Mouse (Mus musculus) adrenal gland, adult (tissue): ENCODE data around the gene Pde4d.
A peak's percentile ranks its signal among the peaks of the same experiment; 100 is the strongest.

Source experiments
- DNase-seq, 2 experiments: peaks; one replicate each; pipeline ENCODE4 v3.0.0; 2022 to 2023; ENCODE audit warnings: low spot score in 1 of 2; ENCODE audit not compliant: inconsistent age in 2 of 2

Pde4d gene

DNA sequence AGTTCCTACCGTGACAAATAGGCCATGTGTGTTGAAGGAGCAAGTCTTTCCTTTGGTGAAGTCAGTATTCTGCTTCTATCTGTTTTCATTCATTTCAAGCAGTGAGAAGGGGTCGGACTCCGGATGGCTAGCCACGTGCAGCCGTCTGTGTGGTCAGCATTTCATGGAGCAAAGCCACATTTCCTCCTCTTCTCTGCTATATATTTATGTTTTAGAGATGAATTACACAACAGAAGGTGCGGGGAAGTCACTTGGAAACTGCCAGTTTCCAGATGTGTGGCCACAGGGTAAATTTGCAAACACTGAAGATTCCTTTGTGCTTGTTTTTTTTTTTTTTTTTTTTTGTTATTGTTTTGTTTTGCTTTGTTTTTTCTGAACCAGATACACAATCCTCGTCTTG, 828.0 kb downstream of the Pde4d start:
- DNase-seq, result no peak

DNA sequence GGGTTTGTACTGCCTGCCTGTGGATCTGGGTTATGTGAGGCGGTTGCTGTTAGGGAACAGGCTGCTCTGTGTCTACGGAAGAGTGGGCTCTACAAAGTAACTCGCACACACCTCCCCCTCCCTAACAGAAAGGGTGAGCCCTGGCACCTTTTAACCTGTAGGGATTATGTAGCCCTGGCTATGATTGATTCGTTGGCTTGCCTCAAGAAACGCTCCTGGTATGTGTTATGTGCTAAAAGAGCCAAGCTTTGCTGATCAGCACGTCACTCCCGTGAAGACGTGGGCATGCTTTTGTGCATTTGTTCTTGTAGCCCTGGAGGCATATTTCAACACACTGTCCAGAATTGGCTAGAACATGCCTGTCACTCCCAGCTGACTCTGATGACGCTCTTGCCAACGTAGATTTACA, 828.8 kb downstream of the Pde4d start:
- DNase-seq, result peak; percentile 7 to 57

DNA sequence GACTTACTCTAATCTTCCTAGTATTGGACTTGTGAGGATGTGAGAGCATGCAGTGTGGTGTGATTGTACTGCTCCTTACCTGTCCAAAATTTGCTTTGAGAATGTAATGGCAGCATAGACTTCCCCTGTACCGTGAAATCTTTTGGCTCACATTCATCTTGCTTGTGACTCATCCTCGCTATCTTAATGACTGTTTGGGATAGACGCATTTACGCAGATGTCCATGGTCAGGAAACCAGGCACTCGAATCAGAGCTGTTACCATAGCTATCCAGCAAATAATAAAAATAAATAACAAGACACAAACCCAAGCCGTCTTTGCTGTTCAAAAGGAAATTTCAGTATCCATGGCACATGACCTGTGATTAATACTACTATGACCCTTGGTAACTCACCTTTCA, 829.5 kb downstream of the Pde4d start:
- peak; percentile 26 to 76 for DNase-seq

DNA sequence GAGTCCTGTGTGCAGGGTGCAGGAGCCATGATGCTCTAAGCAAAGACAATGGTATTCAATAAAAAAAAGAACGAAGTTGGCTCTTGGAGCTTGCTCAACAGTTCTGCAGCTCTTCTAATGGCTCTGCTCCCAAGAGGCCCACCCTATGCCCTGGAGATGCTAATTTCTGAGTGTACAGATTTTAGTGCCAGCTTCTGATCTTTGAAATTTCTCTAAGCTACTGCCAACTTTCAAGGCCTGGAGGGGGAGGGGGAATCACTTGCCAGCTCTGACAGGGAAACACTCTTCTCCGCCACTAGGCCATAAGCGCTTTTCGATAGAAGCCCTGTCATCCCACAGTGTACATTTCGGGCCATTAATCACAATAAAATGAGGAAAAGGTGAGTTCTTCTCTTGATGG, 830.7 kb downstream of the Pde4d start:
- DNase-seq, result peak; percentile 17 to 65

DNA sequence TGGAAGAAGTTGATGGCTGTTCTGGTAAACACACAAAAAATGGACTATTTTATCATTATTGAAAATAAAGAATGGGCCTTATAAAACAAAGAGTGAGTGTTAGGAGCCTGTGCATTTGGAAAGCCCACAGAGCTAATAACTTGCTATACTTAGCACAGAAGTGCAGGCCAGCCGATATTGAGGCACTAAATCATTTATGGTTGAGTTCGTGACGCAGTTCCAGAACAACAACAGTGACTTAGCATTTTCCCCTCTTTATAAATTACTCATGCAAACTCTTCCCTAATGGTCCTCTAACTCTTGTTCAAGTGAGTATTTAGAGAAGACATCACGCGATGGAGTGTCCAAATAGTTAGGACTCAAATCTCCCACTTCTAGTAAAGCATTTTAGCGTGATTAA, 837.7 kb downstream of the Pde4d start:
- no peak for DNase-seq

DNA sequence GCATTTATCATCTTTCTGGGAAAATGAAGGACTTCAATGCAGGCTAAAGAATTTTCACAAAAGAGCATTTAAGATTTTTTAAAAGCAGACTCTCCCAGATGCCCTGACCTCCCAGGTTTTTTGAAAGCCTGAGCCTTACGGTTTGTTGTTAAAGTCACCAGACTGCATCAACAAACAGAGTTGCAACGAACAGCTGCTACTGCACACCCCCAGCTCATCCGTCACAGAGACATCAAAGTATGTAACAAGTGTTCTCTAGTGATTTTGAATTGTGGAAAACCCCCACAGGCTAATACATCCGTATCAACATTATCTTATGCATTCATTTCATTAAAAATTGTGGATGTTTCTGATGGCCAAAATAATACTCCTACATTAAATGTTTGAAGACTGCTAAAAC, 841.2 kb downstream of the Pde4d start:
- no peak for DNase-seq

DNA sequence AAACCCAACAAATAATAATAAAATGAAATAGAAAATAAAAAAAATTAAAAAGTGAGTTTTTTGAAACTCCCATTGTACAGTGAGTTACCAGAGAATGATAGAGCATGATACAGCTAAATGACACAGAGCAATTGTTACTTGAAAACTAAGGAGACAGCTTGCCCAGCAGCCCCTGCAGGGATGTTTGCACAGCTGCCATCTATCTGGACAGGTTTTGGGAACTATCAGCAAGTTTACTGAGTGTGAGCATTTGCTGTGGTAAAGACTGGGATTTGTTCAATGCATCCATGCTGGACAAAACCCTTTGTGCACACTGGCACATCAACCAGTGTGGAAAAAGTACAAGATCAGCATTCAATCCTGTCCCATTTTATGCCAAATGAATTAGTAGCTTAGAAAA, 843.3 kb downstream of the Pde4d start:
- DNase-seq, result no peak

DNA sequence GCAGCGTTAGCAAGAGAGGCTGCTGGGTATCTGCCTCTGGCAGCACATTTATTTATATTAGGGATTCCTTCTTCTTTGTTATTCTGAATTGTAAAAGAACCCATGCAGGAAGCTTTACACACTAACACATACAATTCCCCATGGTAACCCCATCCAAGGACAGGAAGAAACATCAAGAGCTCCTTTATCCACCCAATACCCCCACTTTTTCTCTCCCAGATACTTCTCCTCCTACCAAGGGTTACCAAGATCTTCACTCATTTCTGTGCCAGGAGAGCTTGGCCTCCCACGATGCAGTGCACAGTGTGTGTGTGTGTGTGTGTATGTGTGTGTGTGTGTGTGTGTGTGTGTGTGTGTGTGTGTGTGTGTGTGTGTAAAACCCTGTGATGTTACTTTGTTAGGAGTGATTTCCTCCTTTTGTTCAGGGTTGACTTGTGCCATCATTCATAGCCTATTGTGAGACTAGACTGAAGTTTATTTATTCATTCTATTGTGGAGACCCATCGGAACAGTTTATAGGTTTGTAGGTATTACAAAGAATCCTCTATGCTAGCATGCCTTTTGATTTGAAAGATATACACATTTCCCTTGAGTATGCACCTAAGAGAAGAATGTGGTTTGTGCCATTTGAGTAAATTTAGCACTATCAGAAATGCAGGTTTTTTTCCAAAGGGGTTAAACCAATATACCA, 846.7 kb downstream of the Pde4d start:
- DNase-seq, result no peak

DNA sequence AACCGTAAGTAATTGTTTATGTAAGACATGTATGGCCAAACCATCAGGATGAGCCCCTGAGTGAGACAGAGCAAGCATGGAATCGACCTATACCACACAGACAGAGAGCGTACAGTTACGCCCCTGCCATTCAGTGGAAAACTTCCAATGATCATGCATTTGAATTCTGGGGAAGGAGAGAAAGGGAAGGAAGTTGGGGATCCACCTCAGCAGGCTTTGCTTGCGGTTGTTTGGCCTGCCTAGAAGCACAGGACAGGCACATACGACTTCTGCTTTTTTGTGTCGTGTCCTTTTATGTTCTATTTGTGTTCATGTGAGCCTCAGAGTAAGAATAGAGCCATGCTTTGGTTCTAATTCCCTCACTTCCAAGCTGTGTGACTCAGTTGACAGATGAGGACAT, 849.1 kb downstream of the Pde4d start:
- no peak for DNase-seq

DNA sequence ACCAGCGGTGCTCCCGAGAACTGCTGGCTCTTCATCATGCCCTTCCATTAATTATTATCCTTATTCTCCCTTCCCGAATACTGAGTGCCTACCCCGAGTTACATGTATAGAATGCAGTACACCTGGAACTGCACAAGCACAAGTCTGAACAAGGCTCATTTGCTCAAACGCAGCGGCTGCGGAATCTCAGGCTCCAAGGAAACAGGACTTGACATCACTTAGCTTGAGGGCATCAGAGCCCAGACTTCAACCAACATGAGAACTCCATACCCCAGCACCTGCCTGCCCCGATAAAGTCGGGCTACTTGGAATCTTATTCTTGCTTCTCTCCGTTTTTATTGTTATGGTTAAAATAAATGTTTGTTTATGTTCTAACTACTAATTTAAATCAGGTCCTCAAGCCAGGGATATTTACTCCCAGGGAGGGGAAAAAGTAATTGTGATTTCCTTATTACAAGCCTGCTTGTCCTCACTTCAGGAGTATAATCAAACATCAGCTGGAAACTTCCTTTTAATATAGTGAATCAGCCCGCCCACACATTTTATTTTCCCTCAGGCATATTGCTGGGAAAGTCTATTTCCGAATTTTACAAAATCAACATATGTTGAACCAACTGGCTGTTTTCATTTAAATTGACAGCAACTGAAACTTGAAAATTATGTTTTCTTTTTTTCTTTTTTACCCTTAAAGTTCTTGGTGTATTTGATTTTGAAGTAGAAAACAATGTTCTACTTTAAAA, 849.9 kb downstream of the Pde4d start:
- DNase-seq, result no peak

DNA sequence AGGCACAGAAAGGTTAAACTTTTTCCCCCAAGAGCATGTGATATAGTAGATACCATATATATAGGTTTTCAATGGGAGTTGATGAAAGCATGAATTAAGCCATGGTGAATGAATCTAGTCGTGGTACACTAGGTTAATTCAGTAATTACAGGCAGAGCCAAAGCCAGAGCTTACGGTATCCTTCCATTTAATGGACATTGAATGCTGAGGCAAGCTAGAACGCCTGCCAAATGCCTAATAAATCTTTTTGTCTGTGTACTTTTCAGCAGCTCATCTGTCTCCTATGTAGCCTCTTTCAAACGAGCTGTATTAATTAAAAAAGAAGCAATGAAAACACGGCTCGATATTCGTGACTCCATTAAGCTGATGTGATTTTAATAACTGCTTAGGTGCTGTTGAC, 862.8 kb downstream of the Pde4d start:
- DNase-seq, result no peak

DNA sequence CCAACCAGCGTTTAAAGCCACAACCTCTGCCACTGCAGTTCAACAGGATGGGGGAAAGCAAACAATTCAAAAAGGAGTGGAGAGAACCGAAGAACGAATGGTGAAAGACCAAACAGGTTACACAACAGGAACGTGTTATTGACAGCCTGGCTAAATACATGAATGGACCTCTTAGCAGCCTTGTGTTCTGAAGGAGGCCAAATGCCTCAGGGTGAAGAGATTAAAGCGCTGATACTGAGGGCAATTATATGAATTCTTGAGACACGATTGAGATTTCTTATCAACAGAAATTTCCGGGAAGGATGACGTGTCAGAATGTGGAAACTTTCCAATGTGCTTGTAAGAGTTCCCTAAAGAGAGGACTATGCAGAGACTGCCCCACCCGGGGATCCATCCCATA, 865.9 kb downstream of the Pde4d start:
- no peak for DNase-seq

DNA sequence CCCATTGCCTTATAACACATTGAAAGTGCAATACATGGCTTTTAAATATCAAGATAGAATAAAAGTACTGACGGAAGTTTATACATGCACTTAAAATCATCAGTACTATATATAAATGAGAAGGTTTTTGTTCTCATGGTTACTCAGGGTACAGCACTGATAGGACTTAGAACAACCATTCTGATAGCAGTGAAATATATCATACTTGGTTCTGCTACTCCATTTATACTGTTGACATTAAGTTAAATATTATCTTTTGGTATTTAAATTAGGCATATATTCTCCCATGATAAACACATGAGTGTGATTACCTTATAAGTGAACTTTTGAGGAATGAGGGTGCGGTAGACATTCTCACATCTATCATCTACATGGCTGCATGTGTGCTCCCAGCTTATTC, 867.9 kb downstream of the Pde4d start:
- no peak for DNase-seq

DNA sequence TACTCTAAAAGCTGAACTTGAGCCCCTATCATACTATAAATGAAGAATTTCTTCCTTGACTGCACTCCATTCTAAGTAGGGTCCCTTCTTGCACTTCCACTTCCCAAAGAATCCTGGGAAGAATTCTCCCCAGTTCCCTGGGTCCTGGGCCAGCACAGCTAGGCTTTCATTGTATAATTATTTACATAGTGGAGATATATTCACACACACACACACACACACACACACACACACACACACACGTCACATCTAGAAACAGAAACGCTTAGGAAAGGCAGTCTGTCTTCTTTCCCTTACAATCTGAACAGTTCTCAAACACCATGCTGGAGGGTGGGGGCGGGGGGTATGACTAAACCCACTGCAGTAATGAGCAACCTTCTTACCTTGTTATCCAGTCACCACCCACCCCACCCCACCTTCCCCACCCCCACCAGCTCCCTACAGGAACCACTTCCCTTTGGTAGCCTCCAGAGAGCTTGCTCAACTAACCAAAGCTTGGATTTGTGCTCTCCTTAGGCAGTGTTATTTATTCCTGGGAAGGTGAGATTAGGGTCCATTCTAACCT, 868.8 kb downstream of the Pde4d start:
- no peak for DNase-seq

DNA sequence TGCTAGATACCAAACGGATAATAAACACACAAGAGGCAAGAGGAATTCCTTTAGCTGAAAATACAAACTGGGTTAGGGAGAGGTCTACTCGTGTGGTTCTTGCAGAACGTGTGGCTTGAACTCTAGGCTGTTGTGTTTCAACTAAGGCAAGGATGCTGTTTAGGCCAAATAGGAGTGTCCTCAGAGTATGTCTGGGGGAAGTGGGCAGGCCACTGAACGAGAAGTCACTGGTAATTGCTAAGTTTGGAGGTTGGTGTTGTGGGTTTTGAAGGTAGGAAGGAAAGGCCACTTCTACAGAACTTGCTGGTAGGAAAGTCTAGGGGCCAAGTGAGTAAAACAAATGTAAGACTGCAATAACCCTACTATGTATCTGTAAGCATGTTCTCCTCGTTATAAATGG, 876.3 kb downstream of the Pde4d start:
- no peak for DNase-seq

DNA sequence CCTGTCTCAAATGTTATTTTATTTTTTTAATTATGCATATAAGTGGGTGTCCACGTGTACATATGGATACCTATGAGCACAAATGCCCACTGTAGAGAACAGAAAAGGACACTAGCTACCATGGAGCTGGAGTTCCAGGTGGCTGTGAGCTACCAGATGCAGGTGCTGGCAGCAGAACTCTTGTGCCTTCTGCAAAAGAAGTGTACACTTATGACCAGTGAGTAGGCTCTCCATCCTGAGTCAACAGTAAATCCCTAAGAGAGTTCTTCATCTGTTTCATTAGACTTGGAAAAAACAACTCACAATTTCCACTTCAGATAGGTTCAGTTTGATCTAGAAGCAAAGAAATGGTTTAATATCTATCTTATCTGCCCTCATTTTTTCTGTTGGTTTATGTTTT, 881.8 kb downstream of the Pde4d start:
- no peak for DNase-seq

DNA sequence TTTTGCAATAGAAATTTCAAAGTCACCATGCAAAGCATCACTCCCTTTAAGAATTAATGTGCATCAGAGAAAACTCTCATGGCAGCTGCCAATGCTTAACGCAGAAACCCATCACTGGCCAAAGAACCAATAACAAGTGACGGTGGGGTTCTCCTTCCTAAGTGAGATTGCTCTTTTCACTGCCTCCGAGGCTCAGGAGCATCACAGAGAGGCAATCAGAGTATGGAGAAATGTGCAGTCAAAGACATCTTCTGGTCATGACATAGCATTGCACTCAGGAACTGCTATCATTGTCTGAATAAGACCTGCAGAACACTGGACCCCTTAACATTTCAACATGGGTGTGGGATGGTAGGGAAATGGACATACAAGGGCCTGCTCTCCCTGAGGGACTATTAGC, 892.2 kb downstream of the Pde4d start:
- no peak for DNase-seq

DNA sequence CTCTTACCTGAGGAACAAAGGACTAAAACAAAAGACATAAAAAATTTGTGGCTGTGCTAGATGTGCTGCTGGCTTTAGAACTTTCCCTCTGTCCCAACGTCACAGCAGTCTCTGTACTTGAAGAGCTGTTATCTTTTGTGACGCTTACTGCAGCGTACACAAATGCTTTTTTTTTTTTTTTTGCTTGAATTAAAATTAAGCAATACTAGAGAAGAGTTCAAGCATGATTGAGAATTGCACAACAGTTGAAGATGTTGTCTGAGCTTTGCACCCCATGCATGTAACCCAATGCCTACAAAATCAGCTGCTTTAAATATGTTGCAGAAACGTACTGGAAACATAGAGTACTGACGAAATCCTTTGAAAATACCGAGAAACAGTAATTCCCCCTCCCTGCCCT, 892.7 kb downstream of the Pde4d start:
- DNase-seq, result no peak

DNA sequence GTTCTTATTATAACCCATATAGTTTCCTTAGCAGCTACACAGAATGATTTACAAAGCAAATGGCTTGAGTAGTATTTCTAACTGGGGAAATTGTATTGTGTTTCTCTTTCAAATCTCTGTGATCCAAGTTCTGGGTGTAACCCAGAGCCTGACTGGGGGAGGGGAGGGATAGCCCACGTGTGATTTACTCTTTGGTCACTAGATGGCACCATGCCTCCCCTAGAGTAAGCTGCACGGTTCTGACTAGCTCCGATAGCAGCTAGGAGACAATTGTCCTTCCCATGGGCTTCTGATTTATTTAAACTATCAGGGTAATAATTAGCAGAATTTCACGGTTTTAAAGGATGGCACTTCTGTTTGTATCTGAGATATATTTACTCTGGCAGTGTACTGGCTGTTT, 893.8 kb downstream of the Pde4d start:
- peak; percentile 61 to 92 for DNase-seq

DNA sequence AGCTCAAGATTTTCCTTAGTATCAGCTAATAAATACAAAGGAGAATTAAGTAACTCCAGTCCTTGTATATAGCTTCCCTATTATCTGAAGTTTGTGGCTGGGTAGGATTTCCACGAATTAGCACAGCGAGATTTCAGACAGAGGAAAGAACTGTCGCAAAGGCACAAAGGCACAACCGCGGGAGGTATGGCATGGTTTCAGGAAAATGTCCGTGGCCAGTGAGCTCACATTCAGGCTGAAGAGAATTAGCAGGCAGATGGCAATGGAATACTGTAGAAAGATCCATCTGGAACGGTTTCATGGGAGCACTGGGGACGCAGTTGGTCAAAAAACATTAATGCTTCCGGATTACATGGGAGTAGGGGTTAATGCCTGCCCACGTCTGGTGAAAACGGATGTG, 898.0 kb downstream of the Pde4d start:
- no peak for DNase-seq

DNA sequence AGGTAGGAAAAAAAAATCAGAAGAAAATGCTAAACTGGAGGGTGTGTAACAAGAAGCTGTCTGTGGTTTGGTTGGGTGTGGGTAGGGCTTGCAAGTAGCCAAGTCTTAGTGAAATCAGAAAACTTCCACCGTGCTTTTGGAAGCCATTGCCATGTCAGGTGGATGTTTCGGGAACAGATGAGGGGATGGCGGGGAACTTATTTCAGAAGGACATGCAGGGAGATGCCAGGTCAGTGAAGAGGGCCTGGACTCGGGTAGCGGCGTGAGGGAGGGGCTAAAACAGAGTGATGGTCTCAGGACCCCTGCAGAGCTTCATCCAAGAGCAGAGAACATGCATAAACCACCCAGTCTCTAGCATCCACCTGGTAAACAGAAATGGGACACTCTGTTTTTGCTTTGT, 898.6 kb downstream of the Pde4d start:
- no peak for DNase-seq

DNA sequence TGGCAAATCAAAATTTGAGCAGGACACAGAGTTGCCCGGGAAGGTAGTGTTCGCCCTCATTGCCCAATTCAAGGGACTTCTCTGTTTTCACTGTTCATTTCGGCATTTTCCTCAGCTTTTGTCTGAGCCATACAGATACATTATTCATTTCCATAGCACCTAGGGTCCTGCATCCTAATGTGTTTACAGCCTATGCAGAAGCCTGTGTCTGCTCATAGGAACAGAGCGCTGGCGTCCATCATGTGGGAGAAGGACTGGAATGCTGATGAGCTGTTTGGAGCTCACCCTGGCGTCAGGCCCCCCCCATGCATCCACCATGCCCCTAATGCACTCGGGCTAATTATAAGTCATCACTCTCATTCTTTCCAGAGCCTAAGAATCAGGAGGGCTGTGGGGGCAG, 900.4 kb downstream of the Pde4d start:
- DNase-seq, result no peak

DNA sequence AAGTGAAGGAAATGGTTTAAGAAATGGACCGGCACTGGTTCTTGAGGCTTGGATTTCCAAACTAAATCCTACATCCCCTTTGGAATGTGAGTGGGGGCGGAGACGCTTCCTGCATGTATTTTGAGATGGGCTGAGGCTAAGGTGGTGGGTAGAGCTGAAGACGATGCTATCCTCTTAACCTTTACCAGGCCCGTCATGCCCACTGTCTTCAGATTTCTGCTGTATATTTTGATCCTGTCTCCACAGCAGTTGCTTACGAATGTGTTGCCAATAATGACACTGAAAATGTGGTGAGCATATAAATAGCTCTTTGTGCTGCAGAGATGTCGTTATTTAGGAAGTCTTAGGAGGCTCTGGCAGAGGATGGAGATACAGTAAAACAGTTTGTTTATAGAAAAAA, 904.3 kb downstream of the Pde4d start:
- no peak for DNase-seq
